In genomic region chr6:71543686-71544499, GRCm38 (mm10) we compare ENCODE assay signal across 8 mouse cellular contexts. TPM values are rescaled to one million over a fixed set of nuclear protein-coding genes. Genes with fewer than 3 reads are reported as not detected.
DNase-seq lines count a peak whose midpoint lies in the region; ATAC-seq lines count a peak whose summit lies in the region.

Gene Chmp3, plus strand, starts transcription at chr6:71543797.

- H3K4me1 ChIP-seq in intestine, embryonic 14.5 days (replicated peaks; ENCODE audit: control insufficient read depth, insufficient read depth, low read length) = peaks cover 3% of the 10 kb centered on the region; the same call in 1 of the 2 replicates

- H3K4me3 ChIP-seq in intestine, embryonic 14.5 days (ENCODE audit: low read depth, low read length) = peak within 1 kb of the TSS; percentile 52

- H3K27me3 ChIP-seq in intestine, embryonic 14.5 days (replicated peaks; ENCODE audit: control insufficient read depth, insufficient read depth, low read length) = no peaks in the 10 kb centered on the region

- peak within 1 kb of the TSS; percentile 100 for H3K27ac ChIP-seq in intestine, embryonic 14.5 days (ENCODE audit: low read depth)

- peaks cover 3% of the 10 kb centered on the region; the same call in 1 of the 2 replicates for H3K36me3 ChIP-seq in intestine, embryonic 14.5 days (ENCODE audit: control insufficient read depth, insufficient read depth, low read length)

- ATAC-seq in intestine, embryonic 14.5 days (replicated peaks; ENCODE audit: low FRiP score, low TSS enrichment, low read depth) = peak; percentile 98

- H3K9me3 ChIP-seq in intestine, embryonic 14.5 days (ENCODE audit: control insufficient read depth, low read length) = 0 out of 2 replicates have a peak, but pooled peaks cover 2% of the 10 kb centered on the region

- peak; percentile 97 to 99 for DNase-seq in adrenal gland, adult (ENCODE audit: inconsistent age in 2 of 2, low spot score in 1 of 2)
- DNase-seq in embryo, embryonic 10.5 days (ENCODE audit: low spot score) = peak; percentile 94
- DNase-seq in gastrocnemius, postnatal 25 days = peak; percentile 95
- DNase-seq in intestine, embryonic 14.5 days (ENCODE audit: low spot score) = peak; percentile 95
- DNase-seq in left cerebral cortex, postnatal 14 days (ENCODE audit: low spot score in 2 of 2) = peak; percentile 96
- DNase-seq in mesoderm, embryonic 11.5 days (ENCODE audit: low read depth, low spot score) = peak; percentile 94
- peak; percentile 95 to 96 for DNase-seq in right cerebral cortex, postnatal 36 days (ENCODE audit: low spot score in 2 of 2)
- peak; percentile 95 for DNase-seq in yolk sac, embryonic 10.5 days (ENCODE audit: low spot score)

- under 1% methylated on average over 57 of the region's 59 CpGs for WGBS in intestine, embryonic 14.5 days

- peak within 1 kb of the TSS; percentile 83 for H3K4me2 ChIP-seq in intestine, embryonic 14.5 days (ENCODE audit: low read length)

- intact Hi-C loops in left cerebral cortex, postnatal 14 days (cut with DNase I) = loop anchor here (2.0 kb wide), 1 partner anchor 49 kb away; no protein-coding TSS in a partner anchor

- peak within 1 kb of the TSS; percentile 97 for H3K9ac ChIP-seq in intestine, embryonic 14.5 days (ENCODE audit: low read length)

RNA-seq across cellular contexts. Expression of gene Chmp3, which starts in this region (rescaled TPM):
- 10 to 100 TPM; 36.2 to 38.6 TPM for total RNA-seq in gastrocnemius, postnatal 25 days (2021)
- polyA plus RNA-seq in intestine, embryonic 14.5 days (2014; fragmentation: Nextera tagmentation; extraction: Ambion mirVana) = 64.1 and 70.1 TPM in 2 replicates
- 10 to 100 TPM; 77.6 to 83.3 TPM for total RNA-seq in left cerebral cortex, postnatal 14 days (2021)

Comparison
In these comparisons a context has a peak if more than half of its experiments do, and no peak if none do; other contexts are left out.
1. Peak in every context shown above with its lines: DNase-seq, ATAC-seq, H3K4me3 ChIP-seq and H3K27ac ChIP-seq.